Mouse (Mus musculus) heart, adult 2 months (tissue): ENCODE measurements around the gene Gm13278.
"Not testable (repeated sequence)": the region's sequence is repeated elsewhere in the genome, so short reads cannot be mapped to it uniquely, and the experiment has no call there.

Experiments used
- EP300 ChIP-seq: fragments of 200-500 bp; IDR thresholded peaks from 2 replicates; pipeline ENCODE4 v1.6.1; 2011; ENCODE audit warnings: low read depth, low read length, control low read depth; ENCODE audit not compliant: insufficient read depth
- POLR2A ChIP-seq: fragments of 200-500 bp; IDR thresholded peaks from 2 replicates; pipeline ENCODE4 v1.6.1; 2011; ENCODE audit warnings: mild to moderate bottlenecking, low read depth, low read length, control low read depth; ENCODE audit not compliant: insufficient read depth

DNA sequence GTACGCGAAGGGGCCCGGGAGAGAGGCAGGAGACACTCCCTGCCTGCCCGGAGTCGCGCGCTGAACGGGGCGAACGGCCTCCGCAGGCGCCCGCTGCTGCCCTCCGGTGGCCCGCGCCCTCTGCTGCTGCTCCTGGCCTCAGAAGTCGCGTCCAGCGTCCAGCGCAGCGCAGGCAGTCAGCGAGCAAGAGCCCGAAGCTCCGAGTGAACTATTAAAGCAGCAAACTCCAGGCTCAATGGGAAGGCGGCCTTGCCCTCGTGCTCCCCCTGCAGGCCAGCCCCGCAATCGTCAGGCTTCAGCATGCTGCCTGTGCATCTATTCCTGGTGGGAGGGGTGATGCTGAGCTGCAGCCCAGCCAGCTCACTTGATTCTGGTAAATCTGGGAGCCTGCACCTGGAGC is 5.7 kb downstream of the Gm13278 start, which contains the start of gene Gm13279:
- TF ChIP-seq POLR2A, EP300: not testable (repeated sequence)
